Mouse (Mus musculus): ENCODE measurements around the gene Ntn4. TPM values are rescaled to one million over a fixed set of nuclear protein-coding genes. Genes with fewer than 3 reads are reported as not detected.

Gene Ntn4
- total RNA-seq, 4 experiments from 2014 or later, result 4.6 to 7.7 (median 6.2) TPM

DNA sequence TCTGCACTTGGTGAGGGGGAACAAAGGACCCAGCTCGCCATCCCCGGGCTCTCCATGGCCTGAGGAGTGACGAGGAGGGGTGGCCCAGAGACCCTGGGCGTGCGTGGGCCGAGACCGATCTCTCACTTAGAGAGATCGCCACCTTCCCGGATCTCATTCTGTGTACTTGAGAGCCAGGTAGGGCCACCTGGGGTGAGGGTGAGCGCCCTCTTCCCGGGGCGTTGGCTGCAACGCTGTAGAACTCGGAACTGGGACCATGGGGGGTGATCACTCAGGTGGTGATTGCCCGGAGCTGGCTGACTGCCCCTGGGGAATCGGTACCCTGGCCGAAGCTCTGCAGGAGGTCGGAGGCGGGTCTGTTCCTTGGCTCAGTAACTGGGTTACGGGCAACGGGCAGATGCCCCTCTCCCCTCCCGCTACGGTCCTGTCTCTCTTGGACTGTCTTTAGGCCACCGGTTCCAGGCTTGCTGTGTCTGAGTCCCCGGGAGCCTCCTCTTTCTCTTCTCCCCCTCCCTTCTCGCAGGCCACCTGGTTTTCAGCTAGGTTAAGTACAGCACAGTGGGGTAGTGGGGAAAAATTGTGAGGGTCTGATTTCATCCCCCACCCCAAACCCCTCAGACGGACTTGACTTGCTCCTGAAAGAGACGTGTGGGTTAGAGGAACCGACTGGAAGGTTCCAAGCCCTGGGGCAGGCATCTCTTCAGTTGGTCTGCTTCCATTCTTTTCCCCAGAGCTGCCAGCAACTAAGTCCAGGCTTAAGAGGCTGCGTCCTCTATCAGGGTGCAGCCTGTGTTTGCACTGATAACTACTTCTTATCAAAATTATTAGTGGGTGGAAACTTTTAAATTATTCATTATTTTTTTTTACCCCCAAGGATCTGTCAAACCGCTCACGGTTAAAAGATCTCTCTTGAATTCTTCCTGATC is 1.6 kb downstream of the Ntn4 start:
- no peak for DNase-seq (ENCODE audit: low spot score in 2 of 2)

DNA sequence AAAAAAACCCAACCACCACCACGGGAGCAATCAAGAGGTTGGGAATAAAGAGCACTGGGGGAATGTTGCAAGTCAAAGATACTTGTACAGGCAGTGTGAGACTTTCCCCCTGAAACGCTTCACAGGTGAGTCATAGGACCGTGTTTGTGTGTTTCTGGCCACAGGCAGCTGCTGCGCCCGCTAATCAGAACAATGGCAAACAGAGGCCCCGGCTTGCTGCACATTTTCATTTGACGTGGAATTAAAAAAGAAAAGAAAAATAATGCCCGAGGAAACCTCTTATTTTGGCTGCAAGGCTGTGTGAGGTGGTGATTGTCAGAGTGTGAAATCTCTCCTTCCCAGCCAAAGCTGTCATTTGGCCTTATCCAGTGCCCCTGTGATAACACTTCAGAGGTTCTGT is 2.4 kb downstream of the Ntn4 start:
- DNase-seq (ENCODE audit: low spot score in 2 of 2), result no peak

DNA sequence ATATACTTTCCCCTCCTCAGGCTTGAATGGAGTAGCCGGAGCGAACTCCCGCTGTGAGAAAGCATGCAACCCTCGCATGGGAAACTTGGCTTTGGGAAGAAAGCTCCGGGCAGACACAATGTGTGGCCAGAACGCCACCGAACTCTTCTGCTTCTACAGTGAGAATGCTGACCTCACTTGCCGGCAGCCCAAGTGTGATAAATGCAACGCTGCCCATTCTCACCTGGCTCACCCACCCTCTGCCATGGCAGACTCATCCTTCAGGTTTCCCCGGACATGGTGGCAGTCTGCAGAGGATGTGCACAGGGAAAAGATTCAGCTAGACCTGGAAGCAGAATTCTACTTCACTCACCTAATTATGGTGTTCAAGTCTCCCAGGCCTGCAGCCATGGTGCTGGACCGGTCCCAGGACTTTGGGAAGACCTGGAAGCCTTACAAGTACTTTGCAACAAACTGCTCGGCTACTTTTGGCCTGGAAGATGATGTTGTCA is 4.0 kb downstream of the Ntn4 start:
- DNase-seq (ENCODE audit: low spot score in 2 of 2), result peak in 1 of 2 experiments; percentile 26

DNA sequence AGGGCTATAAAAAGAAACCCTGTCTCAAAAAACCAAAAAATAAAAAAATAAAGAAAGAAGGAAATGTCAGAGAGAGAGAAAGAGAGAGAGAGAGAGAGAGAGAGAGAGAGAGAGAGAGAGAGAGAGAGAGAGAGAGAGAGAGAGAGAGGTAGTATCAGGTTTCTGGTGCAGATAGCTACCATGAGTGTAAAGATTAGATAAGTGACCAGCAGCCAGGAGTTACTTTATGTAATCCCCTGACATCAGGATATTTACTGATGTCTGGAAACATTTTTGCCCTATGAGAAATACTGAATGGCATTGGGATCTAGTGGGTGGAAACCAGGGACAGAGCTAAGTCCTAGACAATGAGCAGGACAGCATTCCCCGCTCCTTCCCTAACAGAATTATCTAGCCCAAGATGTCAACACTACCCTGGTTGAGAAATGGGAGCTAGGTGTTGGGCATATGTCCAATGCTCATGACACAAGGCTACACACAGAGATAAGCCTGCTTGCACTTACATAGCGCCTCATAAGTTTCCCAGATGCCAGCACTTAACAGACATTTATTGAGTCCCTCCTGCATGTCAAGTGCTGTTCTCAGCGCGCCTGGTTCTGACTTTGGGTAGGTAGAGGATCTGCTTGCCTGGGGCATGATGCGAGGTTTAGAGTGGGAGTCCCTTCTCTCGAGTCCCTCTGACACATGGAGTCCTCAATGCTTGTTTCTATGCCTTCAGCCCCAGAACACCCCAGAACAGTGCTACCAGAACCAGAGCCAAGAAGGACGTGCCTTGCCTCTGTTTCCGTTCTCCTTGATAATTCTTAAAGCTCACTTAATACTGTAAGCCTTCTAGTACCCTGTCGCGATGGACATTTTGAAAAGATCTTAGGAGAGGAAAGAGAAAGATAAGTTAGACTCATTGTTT is 7.4 kb downstream of the Ntn4 start:
- DNase-seq (ENCODE audit: low spot score in 2 of 2), result no peak

DNA sequence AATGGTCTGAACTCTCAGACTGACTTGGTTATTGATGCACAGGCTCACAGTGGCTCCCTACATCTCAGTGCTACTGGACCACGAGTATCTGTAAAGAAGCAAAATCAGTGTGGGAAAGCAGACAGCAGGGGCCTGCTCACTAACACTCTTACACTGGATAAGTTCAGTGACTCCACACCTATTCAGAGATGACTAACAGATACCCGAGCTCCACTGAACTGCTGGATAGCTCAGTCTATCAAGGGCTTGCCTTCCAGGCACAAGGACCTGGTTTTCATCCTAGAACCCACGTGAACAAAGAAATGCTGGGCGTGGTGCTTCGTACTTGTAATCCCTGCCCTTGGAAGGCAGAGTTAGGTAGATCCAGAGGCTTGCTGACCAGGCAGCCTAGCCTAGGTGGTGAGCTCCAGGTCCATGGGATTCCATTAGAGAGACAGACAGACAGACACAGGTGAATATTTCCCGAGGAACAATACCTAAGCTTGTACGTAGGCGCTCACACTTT is 8.2 kb downstream of the Ntn4 start:
- DNase-seq (ENCODE audit: low spot score in 2 of 2), result no peak

- no peak for DNase-seq (ENCODE audit: low spot score in 2 of 2)
Measured at GRCm38 (mm10) chr10:93649127-93649526, 8.6 kb downstream of the Ntn4 start.

DNA sequence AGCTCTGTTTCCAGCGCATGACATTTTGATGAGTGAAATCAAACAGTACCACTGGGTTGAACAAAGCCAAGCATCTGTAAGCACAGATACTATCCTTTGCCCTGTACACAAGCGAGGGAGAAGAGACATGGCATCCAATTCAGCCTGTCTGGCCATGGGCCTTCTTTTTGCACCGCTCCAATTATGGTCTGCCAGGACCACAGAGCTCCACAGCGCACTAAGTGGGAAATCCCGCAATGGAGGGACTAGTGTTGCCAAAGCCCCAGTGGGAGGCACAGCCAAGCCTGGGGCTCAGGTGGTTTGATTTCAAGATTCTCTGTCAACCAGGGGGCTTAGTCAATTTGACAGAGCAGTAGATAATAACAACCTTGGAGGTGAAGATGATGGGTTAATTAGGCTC is 9.1 kb downstream of the Ntn4 start:
- DNase-seq (ENCODE audit: low spot score in 2 of 2), result no peak

GRCm38 (mm10) chr10:93653322-93653721 is 12.8 kb downstream of the Ntn4 start:
- no peak for DNase-seq (ENCODE audit: low spot score in 2 of 2)

DNA sequence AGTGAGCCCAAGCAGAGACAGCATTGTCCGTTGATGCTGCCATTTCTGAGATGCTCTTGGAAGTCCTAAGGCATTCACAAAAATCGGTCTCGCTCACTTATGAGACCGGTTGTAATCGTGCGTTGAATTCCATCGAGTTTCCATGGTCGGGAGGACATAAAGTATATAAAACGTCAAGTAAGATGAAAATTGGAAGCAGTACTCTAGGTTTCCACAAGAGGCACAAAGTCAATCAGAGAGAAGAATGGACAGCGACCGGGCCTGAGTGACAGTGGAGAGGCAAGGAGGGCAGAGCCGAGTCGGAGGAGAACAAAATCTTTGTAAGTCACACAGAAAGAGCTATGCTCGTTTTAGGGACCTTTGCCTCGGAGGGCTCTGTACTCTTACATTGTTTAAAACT is 14.9 kb downstream of the Ntn4 start:
- DNase-seq (ENCODE audit: low spot score in 2 of 2), result no peak

- DNase-seq (ENCODE audit: low spot score in 2 of 2), result no peak
Measured at GRCm38 (mm10) chr10:93659792-93660191, 19.3 kb downstream of the Ntn4 start.

- no peak for DNase-seq (ENCODE audit: low spot score in 2 of 2)
Measured at GRCm38 (mm10) chr10:93661348-93661991, 21.0 kb downstream of the Ntn4 start.

DNA sequence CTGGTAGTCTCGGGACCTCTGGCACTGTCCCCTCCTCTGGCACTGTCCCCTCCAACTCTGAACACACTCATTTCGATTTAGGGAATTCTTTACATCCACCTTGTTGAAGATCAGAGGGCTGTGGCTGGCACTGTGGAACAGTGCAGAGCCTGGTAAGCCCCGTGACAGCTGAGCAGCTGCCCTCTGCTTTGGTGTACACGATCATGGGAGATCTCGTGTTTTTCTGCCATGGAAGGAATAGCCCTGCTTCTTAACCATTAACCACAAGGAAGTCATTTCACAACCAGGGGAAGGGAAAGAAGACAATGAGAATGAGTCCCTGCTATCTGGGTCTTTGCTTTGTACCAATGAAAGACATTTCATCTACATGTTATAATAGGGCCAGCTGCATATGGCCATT is 21.5 kb downstream of the Ntn4 start:
- DNase-seq (ENCODE audit: low spot score in 2 of 2), result no peak

DNA sequence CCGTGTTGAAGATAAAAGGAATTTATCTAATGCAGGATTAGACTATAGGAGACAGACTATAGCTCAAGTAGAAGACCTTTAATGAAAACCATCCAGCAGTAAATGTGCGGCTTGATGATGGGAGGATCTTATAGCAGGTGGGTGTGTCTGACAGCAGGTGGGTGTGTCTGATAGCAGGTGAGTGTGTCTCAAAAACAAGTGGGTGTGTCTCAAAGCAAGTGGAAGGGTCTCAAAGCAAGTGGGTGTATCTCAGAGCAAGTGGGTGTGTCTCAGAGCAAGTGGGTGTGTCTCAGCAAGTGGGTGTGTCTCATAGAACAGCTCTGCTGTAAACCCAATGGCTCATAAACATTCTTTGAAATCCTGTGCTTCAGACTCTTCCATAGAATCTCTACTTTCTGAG is 25.7 kb downstream of the Ntn4 start:
- no peak for DNase-seq (ENCODE audit: low spot score in 2 of 2)

DNA sequence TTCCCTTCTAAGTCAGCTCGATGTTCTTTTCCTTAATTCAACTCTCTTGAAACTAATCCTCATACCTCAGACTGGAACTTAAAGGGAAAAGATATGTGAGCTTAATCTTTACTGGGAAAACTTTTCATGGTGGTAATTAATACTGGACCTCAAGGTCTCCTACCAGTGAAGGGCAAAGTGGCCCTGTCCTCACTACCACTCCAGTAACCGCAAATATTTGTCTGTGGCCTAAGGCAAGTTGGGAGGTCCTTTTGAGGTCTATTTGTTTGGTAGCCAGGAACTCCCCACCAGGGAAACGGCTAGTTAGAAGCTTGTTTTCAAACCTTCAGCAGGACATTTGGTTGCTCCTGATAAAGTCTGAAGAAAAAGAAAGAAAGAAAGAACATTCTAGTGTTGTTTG is 26.5 kb downstream of the Ntn4 start:
- DNase-seq (ENCODE audit: low spot score in 2 of 2), result no peak

DNA sequence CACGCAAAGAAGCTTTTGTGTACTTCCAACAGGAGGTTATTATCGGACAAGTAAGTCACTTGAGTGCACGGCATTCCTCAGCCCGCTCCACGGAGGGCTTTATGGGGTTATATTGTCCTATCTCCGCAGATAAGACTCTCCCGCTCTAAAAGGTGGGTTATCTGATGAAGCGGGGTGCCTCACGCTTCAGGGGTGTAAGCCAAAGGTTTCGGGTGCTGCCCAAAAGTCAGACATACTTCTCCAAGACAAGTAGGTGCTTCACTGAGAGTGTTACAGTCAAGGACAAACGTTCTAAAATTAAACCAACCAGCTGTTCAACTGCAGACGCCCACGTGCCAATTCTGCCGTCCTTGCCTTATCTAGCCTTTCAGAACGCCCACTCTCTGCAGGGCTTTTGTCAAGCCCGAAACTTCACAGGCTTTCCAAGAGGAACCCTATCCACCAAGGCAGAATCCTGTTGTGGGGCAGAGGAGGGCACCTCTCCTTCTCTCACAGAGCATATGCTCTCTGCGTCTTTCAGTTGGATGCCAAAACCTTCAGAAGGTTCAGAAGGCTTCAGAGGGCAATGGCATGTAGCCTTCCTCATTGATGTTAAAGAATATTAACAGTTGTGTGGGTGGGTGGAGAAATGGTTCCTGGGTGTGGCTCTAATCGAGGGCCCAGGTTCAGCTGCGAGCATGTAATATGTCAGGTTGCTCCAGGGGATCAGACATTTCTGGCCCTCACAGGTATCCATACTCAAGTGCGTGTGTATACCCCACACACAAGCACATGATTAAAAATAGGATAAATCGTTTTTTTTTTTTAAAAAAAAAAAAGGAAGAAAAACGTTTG is 32.4 kb downstream of the Ntn4 start:
- DNase-seq (ENCODE audit: low spot score in 2 of 2), result no peak

DNA sequence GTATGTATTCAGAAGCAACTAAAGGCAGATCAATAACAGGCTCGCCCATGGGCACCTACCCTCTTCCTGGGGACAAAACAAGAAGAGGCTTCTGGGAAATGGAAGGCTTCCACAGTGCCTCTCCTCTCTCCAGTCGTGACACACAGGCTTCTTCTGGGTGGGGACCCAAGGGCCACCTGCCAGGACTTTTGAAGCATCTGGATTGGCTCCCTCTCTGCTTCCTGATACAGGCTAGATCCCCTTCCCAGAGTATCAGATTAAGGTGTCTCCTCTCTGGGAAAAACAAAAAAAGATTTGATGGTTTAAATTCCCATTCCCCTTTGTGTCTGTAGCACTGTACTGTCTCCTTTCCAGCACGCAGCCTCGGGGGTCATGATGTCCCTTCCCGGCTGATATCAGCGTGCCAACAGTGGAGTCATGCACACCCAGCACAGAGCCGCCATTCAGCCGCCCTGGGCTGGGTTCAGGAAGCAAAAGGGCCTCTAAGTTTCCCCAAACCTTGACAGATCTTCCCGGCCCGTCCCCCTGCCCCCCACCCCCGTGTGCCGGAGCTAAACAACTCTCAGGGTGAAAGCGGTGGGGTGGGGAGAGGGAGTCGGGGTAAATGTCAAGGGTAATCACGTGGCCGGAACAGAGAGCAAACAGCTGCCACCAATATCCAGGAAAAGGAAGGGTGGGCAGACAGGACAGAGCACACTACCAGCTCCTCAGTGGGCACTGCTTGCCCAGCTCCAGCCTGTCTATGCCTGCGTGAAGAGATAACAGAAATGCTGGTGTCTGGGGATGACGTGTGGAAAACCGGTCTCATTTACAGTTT is 38.9 kb downstream of the Ntn4 start:
- peak; percentile 21 to 28 for DNase-seq (ENCODE audit: low spot score in 2 of 2)

GRCm38 (mm10) chr10:93680680-93681377 is 40.3 kb downstream of the Ntn4 start:
- no peak for DNase-seq (ENCODE audit: low spot score in 2 of 2)

DNA sequence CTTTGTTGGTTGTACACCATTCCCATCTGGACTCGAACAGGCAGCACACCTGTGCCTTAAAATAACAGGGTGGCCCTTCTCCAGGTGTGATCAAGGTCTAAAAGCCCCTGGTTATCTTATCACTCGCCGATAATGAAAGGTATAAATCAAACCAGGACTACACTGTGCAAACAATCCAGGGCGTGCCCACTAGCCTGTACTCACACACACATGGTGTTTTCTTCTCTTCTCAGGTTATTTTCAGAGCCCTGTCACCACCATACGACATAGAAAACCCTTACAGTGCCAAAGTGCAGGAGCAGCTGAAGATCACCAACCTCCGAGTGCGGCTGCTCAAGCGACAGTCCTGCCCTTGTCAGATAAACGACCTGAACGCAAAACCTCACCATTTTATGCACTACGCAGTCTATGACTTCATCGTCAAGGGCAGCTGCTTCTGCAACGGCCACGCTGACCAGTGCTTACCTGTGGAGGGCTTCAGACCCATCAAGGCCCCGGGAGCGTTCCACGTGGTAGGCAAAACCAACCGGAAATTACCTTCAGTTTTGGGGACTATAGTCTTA is 41.8 kb downstream of the Ntn4 start:
- DNase-seq (ENCODE audit: low spot score in 2 of 2), result no peak

- no peak for DNase-seq (ENCODE audit: low spot score in 2 of 2)
Measured at GRCm38 (mm10) chr10:93683185-93683584, 42.7 kb downstream of the Ntn4 start.
